ENCODE assay signal across 9 mouse cellular contexts in genomic region chr8:107197901-107198826, GRCm38 (mm10). TPM values are rescaled to one million over a fixed set of nuclear protein-coding genes. Genes with fewer than 3 reads are reported as not detected.
DNase-seq lines count a peak whose midpoint lies in the region; ATAC-seq and TF ChIP-seq lines count a peak whose summit lies in the region.
"Had no signal": no experiment of that assay in that cellular context is flagged by ENCODE, and none has a peak within 500 bp of the region (broad histone marks: within the 10 kb centered on the region; RNA-seq: fewer than 3 reads in every experiment).

No protein-coding gene starts in this region.

- no peaks in the 10 kb centered on the region for H3K9me3 ChIP-seq in lung, embryonic 16.5 days (ENCODE audit: control insufficient read depth, low read length)
- H3K9me3 ChIP-seq in embryonic facial prominence, embryonic 13.5 days = no peaks in the 10 kb centered on the region
- H3K9me3 ChIP-seq: heart, embryonic 15.5 days had no signal

- peak; percentile 26; the same call in 1 of the 2 replicates for ATAC-seq in lung, embryonic 16.5 days (ENCODE audit: low read depth)
- ATAC-seq in embryonic facial prominence, embryonic 13.5 days (ENCODE audit: insufficient number of reproducible peaks, insufficient read depth, low FRiP score, low TSS enrichment, low read depth) = no peak

- H3K4me3 ChIP-seq in lung, embryonic 16.5 days (ENCODE audit: low read length) = no peak overlapping the region
- H3K4me3 ChIP-seq in lung, adult 2 months (replicated peaks; ENCODE audit: extremely low read depth, low read depth, low read length) = no peak overlapping the region
- H3K4me3 ChIP-seq in embryonic facial prominence, embryonic 13.5 days = peak overlapping the region; percentile 20
- H3K4me3 ChIP-seq: heart, embryonic 15.5 days had no signal

- 40% methylated on average over 24 of the region's 24 CpGs for WGBS in lung, embryonic 16.5 days
- WGBS in lung, adult 2 months = 49% methylated on average over 24 of the region's 24 CpGs
- WGBS in embryonic facial prominence, embryonic 13.5 days = 40% methylated on average over 24 of the region's 24 CpGs

- H3K4me1 ChIP-seq in lung, embryonic 16.5 days (replicated peaks; ENCODE audit: control insufficient read depth, insufficient read depth, low read length) = peaks cover 5% of the 10 kb centered on the region
- peaks cover 5% of the 10 kb centered on the region for H3K4me1 ChIP-seq in lung, adult 2 months (ENCODE audit: control insufficient read depth, insufficient read depth, low read length)
- peaks cover 9% of the 10 kb centered on the region for H3K4me1 ChIP-seq in embryonic facial prominence, embryonic 13.5 days

- no peaks in the 10 kb centered on the region for H3K36me3 ChIP-seq in lung, embryonic 16.5 days (ENCODE audit: control insufficient read depth, insufficient read depth, low read length)
- no peaks in the 10 kb centered on the region for H3K36me3 ChIP-seq in embryonic facial prominence, embryonic 13.5 days
- H3K36me3 ChIP-seq: heart, embryonic 15.5 days had no signal

- no peak overlapping the region for H3K27ac ChIP-seq in lung, embryonic 16.5 days (ENCODE audit: low read length)
- peak overlapping the region; percentile 77 for H3K27ac ChIP-seq in embryonic facial prominence, embryonic 13.5 days
- H3K27ac ChIP-seq: heart, embryonic 15.5 days had no signal

- TF ChIP-seq CTCF in lung, adult 2 months (IDR thresholded peaks at IDR 0.05; ENCODE audit: insufficient read depth, low read length) = no peak

- no peak for TF ChIP-seq POLR2A in lung, adult 2 months (IDR thresholded peaks at IDR 0.05; ENCODE audit: borderline replicate concordance, extremely low read depth, low read depth, low read length)

- no peak for DNase-seq in lung, adult 2 months
- DNase-seq in kidney, postnatal 10 days = peak; percentile 41
- peak; percentile 19 for DNase-seq in yolk sac, embryonic 10.5 days (ENCODE audit: low spot score)
- DNase-seq in layer of hippocampus, postnatal 25 days (ENCODE audit: extremely low spot score in 1 of 2, low spot score in 1 of 2) = no peak
- DNase-seq in spleen, postnatal 10 days (ENCODE audit: low spot score in 2 of 2) = no peak
- DNase-seq: thymus, postnatal 14 days had no signal

- no peak overlapping the region for H3K9ac ChIP-seq in lung, embryonic 16.5 days (ENCODE audit: low read length)
- H3K9ac ChIP-seq in embryonic facial prominence, embryonic 13.5 days = peak overlapping the region; percentile 36; the same call in 1 of the 2 replicates
- H3K9ac ChIP-seq: heart, embryonic 15.5 days had no signal

- no peaks in the 10 kb centered on the region for H3K27me3 ChIP-seq in lung, embryonic 16.5 days (ENCODE audit: control insufficient read depth, insufficient read depth, low read depth, low read length)
- no peaks in the 10 kb centered on the region for H3K27me3 ChIP-seq in embryonic facial prominence, embryonic 13.5 days
- H3K27me3 ChIP-seq: heart, embryonic 15.5 days had no signal

- H3K4me2 ChIP-seq in lung, embryonic 16.5 days (ENCODE audit: low read depth, low read length) = peak overlapping the region; percentile 12; the same call in 1 of the 2 replicates
- H3K4me2 ChIP-seq in embryonic facial prominence, embryonic 13.5 days = peak overlapping the region; percentile 53
- H3K4me2 ChIP-seq: heart, embryonic 15.5 days had no signal

RNA-seq across cellular contexts. Expression of gene Cyb5b, which starts 47.7 kb away (rescaled TPM):
- 76.5 and 84.0 TPM in 2 replicates for polyA plus RNA-seq in lung, embryonic 16.5 days (2015; fragmentation: Nextera tagmentation; extraction: Ambion mirVana)
- 68.7 and 97.9 TPM in 2 replicates for polyA plus RNA-seq in lung, adult 2 months (2012; rRNA removed)
- polyA plus RNA-seq in embryonic facial prominence, embryonic 13.5 days (2015; fragmentation: Nextera tagmentation; extraction: Ambion mirVana) = 78.5 and 83.4 TPM in 2 replicates
- total RNA-seq in layer of hippocampus, postnatal 25 days (2021) = 100 to 1,000 TPM in 1 of 2 experiments, 10 to 100 TPM in 1; 93.9 to 105 TPM

Comparison
In these comparisons a context has a peak if more than half of its experiments do, and no peak if none do; other contexts are left out.
1. DNase-seq: peak in kidney, postnatal 10 days (single experiment) and yolk sac, embryonic 10.5 days (single experiment); none in lung, adult 2 months (single experiment), layer of hippocampus, postnatal 25 days (0 of 2) and spleen, postnatal 10 days (0 of 2).